Mouse (Mus musculus) liver, adult 2 months (tissue): ENCODE results near the gene Cgn.
"Not testable (repeated sequence)": the region's sequence is repeated elsewhere in the genome, so short reads cannot be mapped to it uniquely, and the experiment has no call there.

Experiments used
- CTCF ChIP-seq: fragments of 200-500 bp; IDR thresholded peaks from 2 replicates; pipeline ENCODE4 v1.5.1; 2011; ENCODE audit warnings: low read depth, low read length, control low read depth
- POLR2A ChIP-seq: fragments of 200-500 bp; IDR thresholded peaks from 2 replicates; pipeline ENCODE4 v1.6.1; 2011; ENCODE audit warnings: low read length, control low read depth; ENCODE audit not compliant: insufficient read depth; ENCODE audit errors: extremely low read depth

GRCm38 (mm10) chr3:94757251-94758055 lies 28.8 kb downstream of the Cgn start:
- TF ChIP-seq CTCF, POLR2A: not testable (repeated sequence)
